28 mouse cellular contexts compared by ENCODE assay signal in the genomic region with DNA sequence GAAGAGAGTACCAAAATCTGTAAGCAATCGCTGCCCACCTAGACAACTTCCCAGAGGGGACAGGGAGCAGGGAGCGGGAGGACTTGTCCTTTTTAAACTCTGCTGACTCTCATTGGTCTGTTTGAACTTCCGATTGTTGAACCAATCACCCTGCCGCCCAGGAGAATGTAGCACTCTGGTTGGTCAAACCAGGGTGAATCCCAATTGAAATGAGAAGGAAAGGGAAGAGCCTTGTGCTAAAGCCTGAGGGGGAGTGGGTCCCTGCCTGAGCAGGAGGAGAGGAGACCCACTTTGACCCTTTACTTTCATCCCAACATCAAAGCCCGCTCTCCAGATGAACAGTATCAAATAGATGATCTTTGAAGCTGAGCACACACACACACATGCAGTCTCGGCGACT. TPM values are rescaled to one million over a fixed set of nuclear protein-coding genes. Genes with fewer than 3 reads are reported as not detected.
DNase-seq lines count a peak whose midpoint lies in the region; ATAC-seq and TF ChIP-seq lines count a peak whose summit lies in the region.
"Had no signal": no experiment of that assay in that cellular context is flagged by ENCODE, and none has a peak within 500 bp of the region (broad histone marks: within the 10 kb centered on the region; RNA-seq: fewer than 3 reads in every experiment).

No protein-coding gene starts in this region.

- H3K27ac ChIP-seq in hindbrain, embryonic 10.5 days, result no peak overlapping the region
- H3K27ac ChIP-seq in hindbrain, embryonic 13.5 days, result no peak overlapping the region
- no peak overlapping the region for H3K27ac ChIP-seq in kidney, postnatal 0 days
- H3K27ac ChIP-seq in embryonic facial prominence, embryonic 10.5 days (replicated peaks), result no peak overlapping the region
- H3K27ac ChIP-seq: forebrain, embryonic 10.5 days; forebrain, embryonic 13.5 days; heart, adult 2 months; heart, embryonic 10.5 days; heart, embryonic 13.5 days; hindbrain, embryonic 12.5 days; intestine, embryonic 15.5 days had no signal

- TF ChIP-seq CTCF in kidney, postnatal 0 days (IDR thresholded peaks at IDR 0.05; ENCODE audit: low read depth), result no peak

- DNase-seq in hindbrain, embryonic 10.5 days (ENCODE audit: low spot score), result peak; percentile 8
- peak; percentile 53 for DNase-seq in kidney, postnatal 0 days (ENCODE audit: low spot score)
- DNase-seq in kidney, postnatal 14 days, result no peak
- DNase-seq in embryonic facial prominence, embryonic 10.5 days (ENCODE audit: low spot score), result peak; percentile 45
- DNase-seq in liver, result no peak
- DNase-seq: adrenal gland, postnatal 10 days; adrenal gland, postnatal 36 days; cerebellum, adult 18-20 months; cerebellum, adult 9-10 months; cerebellum, postnatal 14 days; gastrocnemius, postnatal 10 days; gastrocnemius, postnatal 36 days; heart, adult 2 months; heart, postnatal 14 days; heart, postnatal 4 days had no signal

- H3K9me3 ChIP-seq in hindbrain, embryonic 10.5 days, result no peaks in the 10 kb centered on the region
- no peaks in the 10 kb centered on the region for H3K9me3 ChIP-seq in hindbrain, embryonic 13.5 days
- no peaks in the 10 kb centered on the region for H3K9me3 ChIP-seq in kidney, postnatal 0 days (replicated peaks; ENCODE audit: low read length)
- H3K9me3 ChIP-seq in embryonic facial prominence, embryonic 10.5 days, result no peaks in the 10 kb centered on the region
- H3K9me3 ChIP-seq: forebrain, embryonic 10.5 days; forebrain, embryonic 13.5 days; heart, embryonic 10.5 days; heart, embryonic 13.5 days; hindbrain, embryonic 12.5 days; intestine, embryonic 15.5 days had no signal

- no peak overlapping the region for H3K4me3 ChIP-seq in hindbrain, embryonic 10.5 days
- no peak overlapping the region for H3K4me3 ChIP-seq in hindbrain, embryonic 13.5 days
- H3K4me3 ChIP-seq in kidney, postnatal 0 days (replicated peaks; ENCODE audit: low read depth, low read length), result no peak overlapping the region
- no peak overlapping the region for H3K4me3 ChIP-seq in embryonic facial prominence, embryonic 10.5 days
- H3K4me3 ChIP-seq: forebrain, embryonic 10.5 days; forebrain, embryonic 13.5 days; heart, adult 2 months; heart, embryonic 10.5 days; heart, embryonic 13.5 days; hindbrain, embryonic 12.5 days; intestine, embryonic 15.5 days had no signal

- ATAC-seq in hindbrain, embryonic 13.5 days (ENCODE audit: low FRiP score), result no peak
- no peak for ATAC-seq in kidney, postnatal 0 days (replicated peaks; ENCODE audit: low FRiP score, low read depth)
- ATAC-seq: activated CD4-positive, CD25-positive, alpha-beta regulatory T cell, adult 4 months; CD4-positive, CD25-positive, alpha-beta regulatory T cell, adult 4 months; forebrain, embryonic 13.5 days; forebrain, embryonic 16.5 days; hindbrain, embryonic 16.5 days; intestine, embryonic 15.5 days had no signal

- no peak overlapping the region for H3K9ac ChIP-seq in hindbrain, embryonic 13.5 days
- no peak overlapping the region for H3K9ac ChIP-seq in kidney, postnatal 0 days (ENCODE audit: low read depth, low read length)
- H3K9ac ChIP-seq: forebrain, embryonic 13.5 days; heart, embryonic 13.5 days; hindbrain, embryonic 12.5 days; intestine, embryonic 15.5 days had no signal

- H3K4me1 ChIP-seq in hindbrain, embryonic 10.5 days (replicated peaks), result no peaks in the 10 kb centered on the region; the same call in 1 of the 2 replicates
- peaks cover 3% of the 10 kb centered on the region; the same call in 1 of the 2 replicates for H3K4me1 ChIP-seq in hindbrain, embryonic 13.5 days (replicated peaks)
- no peaks in the 10 kb centered on the region for H3K4me1 ChIP-seq in kidney, postnatal 0 days (replicated peaks; ENCODE audit: insufficient read depth, low read length)
- peaks cover 28% of the 10 kb centered on the region for H3K4me1 ChIP-seq in embryonic facial prominence, embryonic 10.5 days
- H3K4me1 ChIP-seq: heart, embryonic 13.5 days; hindbrain, embryonic 12.5 days; intestine, embryonic 15.5 days had no signal

- WGBS in hindbrain, embryonic 10.5 days, result 63% methylated on average over 7 of the region's 7 CpGs
- 72% methylated on average over 7 of the region's 7 CpGs for WGBS in hindbrain, embryonic 13.5 days
- 39% methylated on average over 7 of the region's 7 CpGs for WGBS in kidney, postnatal 0 days
- 59% methylated on average over 7 of the region's 7 CpGs for WGBS in embryonic facial prominence, embryonic 10.5 days

- H3K4me2 ChIP-seq in hindbrain, embryonic 13.5 days, result no peak overlapping the region
- no peak overlapping the region for H3K4me2 ChIP-seq in kidney, postnatal 0 days (ENCODE audit: low read length)
- H3K4me2 ChIP-seq: forebrain, embryonic 13.5 days; heart, embryonic 13.5 days; hindbrain, embryonic 12.5 days; intestine, embryonic 15.5 days had no signal

- no peaks in the 10 kb centered on the region for H3K27me3 ChIP-seq in hindbrain, embryonic 10.5 days (ENCODE audit: insufficient read depth, poor library complexity, severe bottlenecking)
- H3K27me3 ChIP-seq in hindbrain, embryonic 13.5 days, result 0 out of 2 replicates have a peak, but pooled peaks cover 3% of the 10 kb centered on the region
- no peaks in the 10 kb centered on the region for H3K27me3 ChIP-seq in kidney, postnatal 0 days (ENCODE audit: insufficient read depth, low read length)
- H3K27me3 ChIP-seq in embryonic facial prominence, embryonic 10.5 days (replicated peaks; ENCODE audit: low read depth, poor library complexity, severe bottlenecking), result no peaks in the 10 kb centered on the region
- H3K27me3 ChIP-seq: hindbrain, embryonic 12.5 days; intestine, embryonic 15.5 days had no signal

- H3K36me3 ChIP-seq in hindbrain, embryonic 10.5 days, result no peaks in the 10 kb centered on the region
- no peaks in the 10 kb centered on the region for H3K36me3 ChIP-seq in hindbrain, embryonic 13.5 days
- no peaks in the 10 kb centered on the region for H3K36me3 ChIP-seq in kidney, postnatal 0 days (ENCODE audit: insufficient read depth, low read length)
- no peaks in the 10 kb centered on the region for H3K36me3 ChIP-seq in embryonic facial prominence, embryonic 10.5 days (replicated peaks)
- H3K36me3 ChIP-seq: forebrain, embryonic 10.5 days; heart, embryonic 10.5 days; heart, embryonic 13.5 days; hindbrain, embryonic 12.5 days; intestine, embryonic 15.5 days had no signal

RNA-seq across cellular contexts. Expression of a gene that starts 24.4 kb away (rescaled TPM):
- not detected in 2 replicates for polyA plus RNA-seq in hindbrain, embryonic 10.5 days (2016; fragmentation: Nextera tagmentation; extraction: Ambion mirVana)
- polyA plus RNA-seq in hindbrain, embryonic 13.5 days (2015; fragmentation: Nextera tagmentation; extraction: Ambion mirVana), result not detected in 2 replicates
- polyA plus RNA-seq in kidney, postnatal 0 days (2015; fragmentation: Nextera tagmentation; extraction: Ambion mirVana), result not detected in 2 replicates
- polyA plus RNA-seq in embryonic facial prominence, embryonic 10.5 days (2016; fragmentation: Nextera tagmentation; extraction: Ambion mirVana), result not detected in 2 replicates
- polyA plus RNA-seq: activated CD4-positive, CD25-positive, alpha-beta regulatory T cell, adult 4 months; C2C12; CD4-positive, CD25-positive, alpha-beta regulatory T cell, adult 4 months; forebrain, embryonic 10.5 days; forebrain, embryonic 13.5 days; forebrain, embryonic 16.5 days; heart, embryonic 10.5 days; heart, embryonic 13.5 days; heart, embryonic 16.5 days; hindbrain, embryonic 12.5 days; hindbrain, embryonic 16.5 days; intestine, embryonic 15.5 days had no signal

Comparison
In these comparisons a context has a peak if more than half of its experiments do, and no peak if none do; other contexts are left out.
1. DNase-seq: peak in hindbrain, embryonic 10.5 days (single experiment), kidney, postnatal 0 days (single experiment) and embryonic facial prominence, embryonic 10.5 days (single experiment); none in kidney, postnatal 14 days (single experiment) and liver (single experiment).